Mouse (Mus musculus) midbrain, embryonic 16.5 days (tissue): ENCODE data around the gene Gjb5. TPM values are rescaled to one million over a fixed set of nuclear protein-coding genes. Genes with fewer than 3 reads are reported as not detected.

ENCODE experiments used
- ATAC-seq: fragments of 200-750 bp; cut with Nextera tagmentation; 2 replicates; pipeline ENCODE4 v1.8.0; 2017; ENCODE audit warnings: moderate TSS enrichment
- H3K27ac ChIP-seq: fragments of 300-500 bp; sonication (generic); 2 replicates; pipeline ENCODE4 v1.5.1; 2014; ENCODE audit warnings: mild to moderate bottlenecking, low read length, mixed read lengths
- H3K27me3 ChIP-seq: fragments of 300-500 bp; sonication (generic); 2 replicates; pipeline ENCODE4 v1.6.1; 2014; ENCODE audit warnings: low read depth, low read length, mixed read lengths; ENCODE audit not compliant: control insufficient read depth, insufficient read depth
- H3K36me3 ChIP-seq: fragments of 300-500 bp; sonication (generic); 2 replicates; pipeline ENCODE4 v1.6.1; 2014; ENCODE audit warnings: mild to moderate bottlenecking, low read length, moderate library complexity, mixed read lengths; ENCODE audit not compliant: control insufficient read depth, insufficient read depth
- H3K4me1 ChIP-seq: fragments of 300-500 bp; sonication (generic); 2 replicates; pipeline ENCODE4 v1.6.1; 2014; ENCODE audit warnings: mild to moderate bottlenecking, low read length, mixed read lengths; ENCODE audit not compliant: control insufficient read depth, insufficient read depth
- H3K4me2 ChIP-seq: fragments of 300-500 bp; sonication (generic); 2 replicates; pipeline ENCODE4 v1.6.1; 2014; ENCODE audit warnings: mild to moderate bottlenecking, low read length, mixed read lengths
- H3K4me3 ChIP-seq: fragments of 300-500 bp; sonication (generic); 2 replicates; pipeline ENCODE4 v1.5.1; 2014; ENCODE audit warnings: low read depth, mild to moderate bottlenecking, low read length, moderate library complexity, mixed read lengths
- H3K9ac ChIP-seq: fragments of 300-500 bp; sonication (generic); 2 replicates; pipeline ENCODE4 v1.6.1; 2014; ENCODE audit warnings: low read depth, low read length, mixed read lengths
- H3K9me3 ChIP-seq: fragments of 300-500 bp; sonication (generic); replicated peaks from 2 replicates; pipeline ENCODE4 v1.6.1; 2014; ENCODE audit warnings: mild to moderate bottlenecking, low read length, mixed read lengths; ENCODE audit not compliant: control insufficient read depth, poor library complexity, severe bottlenecking
- WGBS: fragments of 180-500 bp; shearing (Covaris S2); extraction: QIAGEN DNeasy Blood & Tissue Kit; methylation state at CpG from one replicate; pipeline ENCODE4 v1.1.7; 2014; 5-methylcytosine and 5-hydroxymethylcytosine counted together
- polyA plus RNA-seq: library from polyadenylated mRNA; unstranded; fragments of >200 nt; fragmentation: Nextera tagmentation; extraction: Ambion mirVana; gene quantifications from 2 replicates; pipeline ENCODE4 v1.2.1, GENCODE M21; 2015

Gene Gjb5
- polyA plus RNA-seq, 1 experiment from 2014 or later: 0.18 TPM

DNA sequence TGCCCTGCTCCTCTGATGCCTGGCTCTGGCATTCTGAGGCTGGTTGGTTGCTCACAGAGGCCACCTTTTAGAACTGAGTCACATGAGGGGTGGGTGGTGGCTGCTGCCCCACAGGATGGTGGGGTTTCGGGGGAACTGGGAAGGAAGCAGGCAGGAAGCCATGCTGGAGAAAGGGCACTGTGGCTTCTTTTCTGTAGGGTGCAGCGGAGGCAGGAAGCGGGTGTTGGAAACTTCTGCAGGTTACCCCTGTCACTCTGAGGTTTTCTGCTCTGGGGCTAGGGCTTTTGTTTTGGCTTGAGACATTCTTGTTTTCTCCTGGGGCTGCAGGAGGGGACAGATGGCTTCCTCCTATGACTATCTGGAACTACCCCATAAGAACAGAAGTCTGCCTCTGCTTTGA lies 4.5 kb upstream of the Gjb5 start:
- Histone ChIP-seq H3K27me3 (no peaks in the 10 kb centered on the region), H3K9me3 (no peaks in the 10 kb centered on the region), H3K27ac (no peak overlapping the region), H3K9ac (no peak overlapping the region), H3K36me3 (no peaks in the 10 kb centered on the region), H3K4me3 (no peak overlapping the region), H3K4me1 (peaks cover 7% of the 10 kb centered on the region; the same call in 1 of the 2 replicates), H3K4me2 (no peak overlapping the region)
- WGBS: 86% methylated on average over 3 of the region's 3 CpGs
- no peak for ATAC-seq

DNA sequence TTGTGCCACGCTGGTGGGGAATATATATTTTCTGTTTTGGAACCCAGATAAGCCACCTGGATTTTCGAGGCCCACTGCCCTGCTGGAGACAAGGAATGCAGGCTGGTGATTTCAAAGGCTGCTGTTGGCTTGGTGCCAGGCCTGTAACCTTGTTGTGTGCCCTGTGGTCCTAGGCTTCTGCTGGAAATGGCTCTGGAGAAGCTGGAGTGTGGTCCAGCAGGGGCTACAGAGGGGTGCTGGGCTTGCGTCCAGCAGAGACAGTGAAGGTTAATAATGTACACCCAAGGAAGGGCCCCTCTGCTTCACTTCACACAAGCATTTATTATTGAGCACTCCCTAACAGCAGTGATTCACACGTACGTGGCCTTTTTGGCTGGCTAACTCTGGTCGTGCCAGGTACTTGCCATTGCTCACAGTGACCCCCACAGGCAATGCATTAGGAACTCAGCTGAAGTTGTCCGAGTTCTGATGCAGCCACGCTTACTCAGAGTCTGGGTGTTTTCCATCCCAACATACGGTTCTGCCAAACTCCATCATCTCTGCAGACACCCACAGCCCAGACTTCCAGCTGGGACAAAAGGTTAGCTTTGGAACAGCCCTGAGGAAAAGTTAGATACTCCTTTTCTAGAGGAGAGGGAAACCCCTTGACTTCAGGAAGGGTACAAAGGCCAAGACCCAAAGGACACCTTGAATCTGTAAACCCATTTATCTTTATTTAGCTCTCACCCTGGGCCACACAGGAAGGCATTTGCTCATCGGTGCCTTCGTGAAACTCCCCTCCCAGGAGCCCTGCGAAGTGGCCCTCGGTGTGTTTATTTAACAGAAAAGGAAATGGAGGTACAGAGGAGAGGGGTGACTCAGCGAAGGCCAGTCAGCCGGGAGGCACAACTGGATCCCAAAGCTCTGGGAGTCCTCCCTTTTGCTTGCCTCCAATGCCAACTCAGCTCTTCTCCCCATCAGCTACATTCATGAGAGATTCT lies 3.2 kb downstream of the Gjb5 start:
- Histone ChIP-seq H3K4me3 (no peak overlapping the region), H3K27me3 (no peaks in the 10 kb centered on the region), H3K4me2 (no peak overlapping the region), H3K27ac (no peak overlapping the region), H3K4me1 (no peaks in the 10 kb centered on the region), H3K9me3 (no peaks in the 10 kb centered on the region), H3K36me3 (no peaks in the 10 kb centered on the region), H3K9ac (no peak overlapping the region)
- no peak for ATAC-seq
- 81% methylated on average over 15 of the region's 15 CpGs for WGBS

DNA sequence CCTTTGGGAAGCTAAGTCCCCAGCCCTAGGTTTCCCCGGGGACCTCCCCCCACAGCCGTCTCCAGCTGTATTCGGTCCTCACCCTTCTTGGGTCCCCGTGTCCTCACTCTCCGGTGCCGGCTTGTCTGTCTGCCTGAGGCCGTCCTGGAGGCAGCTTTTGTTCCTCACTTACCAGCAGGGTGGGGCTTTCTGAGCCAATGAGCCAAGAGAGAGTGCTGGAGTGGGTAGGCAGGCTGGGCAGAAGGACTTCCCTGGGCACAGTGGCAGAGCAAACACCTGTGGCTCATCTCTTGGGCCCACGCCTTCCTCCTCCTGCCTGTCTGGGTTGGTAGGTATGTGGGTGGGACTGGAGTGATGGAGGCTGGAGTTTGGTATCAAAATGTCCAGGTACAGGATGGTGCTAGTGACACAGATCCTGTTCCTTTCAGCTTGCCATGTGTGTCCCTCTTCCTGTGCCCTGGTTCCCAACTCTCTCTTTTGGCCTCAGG lies 4.0 kb downstream of the Gjb5 start, which contains the start of gene Gjb4:
TSS of gene Gjb4 (minus strand) at position 131 of the 488 bp plus-strand sequence.
- H3K4me2 ChIP-seq: no peak within 1 kb of the TSS
- H3K4me1 ChIP-seq: no peaks in the 10 kb centered on the region
- ATAC-seq: no peak
- H3K9me3 ChIP-seq: no peaks in the 10 kb centered on the region
- no peak within 1 kb of the TSS for H3K4me3 ChIP-seq
- WGBS: 37% methylated on average over 8 of the region's 8 CpGs
- no peak within 1 kb of the TSS for H3K27ac ChIP-seq
- H3K27me3 ChIP-seq: no peaks in the 10 kb centered on the region
- H3K9ac ChIP-seq: no peak within 1 kb of the TSS
- H3K36me3 ChIP-seq: no peaks in the 10 kb centered on the region

DNA sequence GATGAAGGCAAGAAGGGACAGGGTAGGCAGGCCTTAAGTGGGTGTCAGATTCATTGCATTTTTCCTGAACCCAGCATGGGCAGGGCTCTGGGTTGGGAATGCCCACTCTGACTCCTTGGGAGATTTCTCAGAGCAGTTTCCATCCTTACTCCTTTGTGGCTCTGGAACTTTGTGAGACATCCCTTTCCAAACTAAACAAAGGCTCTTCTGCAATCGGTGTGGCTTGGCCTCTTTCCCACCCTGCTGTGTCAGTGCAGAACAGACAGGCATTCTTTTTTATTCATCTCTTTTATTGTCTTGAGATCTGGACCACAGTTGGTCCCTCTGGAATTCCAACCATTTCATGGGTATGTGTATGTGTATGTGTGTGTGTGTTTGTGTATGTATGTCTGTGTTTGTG lies 5.4 kb downstream of the Gjb5 start:
- H3K9me3 ChIP-seq: no peaks in the 10 kb centered on the region
- no peaks in the 10 kb centered on the region for H3K4me1 ChIP-seq
- WGBS: 4% methylated on average over 1 of the region's 1 CpGs
- H3K4me3 ChIP-seq: no peak overlapping the region
- no peaks in the 10 kb centered on the region for H3K36me3 ChIP-seq
- no peaks in the 10 kb centered on the region for H3K27me3 ChIP-seq
- no peak overlapping the region for H3K4me2 ChIP-seq
- no peak for ATAC-seq
- H3K27ac ChIP-seq: no peak overlapping the region
- no peak overlapping the region for H3K9ac ChIP-seq

DNA sequence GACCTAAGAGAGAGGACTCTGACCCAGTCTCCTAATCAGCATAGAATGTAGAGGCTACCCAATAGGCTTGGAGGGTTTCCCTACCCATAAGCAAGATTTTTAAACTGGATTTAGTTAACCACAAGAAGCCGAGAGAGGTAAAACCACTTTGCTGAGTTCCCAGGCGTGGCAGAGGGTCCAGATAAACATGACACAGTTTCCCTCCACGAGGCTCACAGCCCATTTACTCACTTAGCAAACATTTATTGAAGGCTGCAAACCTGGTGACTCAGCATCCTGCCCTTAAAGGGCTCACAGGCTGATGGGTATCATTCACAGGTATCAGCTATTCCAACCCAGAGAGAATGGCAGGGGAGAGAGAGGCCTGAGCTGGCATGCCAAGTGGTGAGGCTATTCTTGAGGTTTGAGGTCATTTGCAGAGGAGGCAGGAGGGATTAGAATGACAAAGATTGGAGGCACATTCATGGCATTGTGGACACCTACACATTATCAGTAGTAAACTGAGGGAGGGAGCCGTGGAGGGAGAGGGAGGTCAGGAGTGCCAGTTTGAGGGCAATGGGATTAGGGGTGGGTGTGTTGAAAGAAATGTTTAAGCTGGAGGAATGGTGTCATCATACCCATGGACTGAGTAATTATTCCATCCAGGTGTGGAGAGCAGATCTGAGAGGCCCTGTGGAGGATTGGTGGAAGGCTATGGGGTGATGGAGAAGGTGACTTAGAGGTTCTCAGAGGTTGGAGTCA lies 8.3 kb downstream of the Gjb5 start:
- H3K4me1 ChIP-seq: no peaks in the 10 kb centered on the region
- H3K4me2 ChIP-seq: no peak overlapping the region
- no peaks in the 10 kb centered on the region for H3K9me3 ChIP-seq
- H3K4me3 ChIP-seq: no peak overlapping the region
- H3K9ac ChIP-seq: no peak overlapping the region
- no peaks in the 10 kb centered on the region for H3K36me3 ChIP-seq
- WGBS: 60% methylated on average over 4 of the region's 4 CpGs
- H3K27ac ChIP-seq: no peak overlapping the region
- H3K27me3 ChIP-seq: no peaks in the 10 kb centered on the region
- ATAC-seq: no peak

DNA sequence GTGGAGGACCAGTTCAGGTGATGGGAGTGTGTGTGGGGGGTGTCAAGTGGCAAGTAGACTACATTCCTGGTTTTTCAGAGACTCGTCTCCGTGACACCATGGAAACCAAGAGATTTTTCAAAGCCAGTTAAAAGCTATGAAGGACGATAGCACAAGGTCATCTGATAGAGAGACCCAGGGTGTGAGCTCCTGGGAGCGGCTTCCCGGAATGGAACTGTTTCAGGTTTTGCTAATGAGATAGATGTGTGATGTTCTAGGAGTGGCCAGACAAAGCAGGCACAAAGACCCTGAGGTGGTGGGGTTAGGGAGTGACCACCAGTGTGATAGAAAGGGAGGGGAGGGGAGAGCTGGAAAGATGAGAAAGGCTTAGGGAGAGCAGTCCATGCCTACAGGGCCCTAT lies 13.0 kb downstream of the Gjb5 start:
- Histone ChIP-seq H3K4me1 (no peaks in the 10 kb centered on the region), H3K27ac (no peak overlapping the region), H3K4me3 (no peak overlapping the region), H3K27me3 (no peaks in the 10 kb centered on the region), H3K4me2 (no peak overlapping the region), H3K9ac (no peak overlapping the region), H3K36me3 (no peaks in the 10 kb centered on the region), H3K9me3 (no peaks in the 10 kb centered on the region)
- no peak for ATAC-seq
- WGBS: 77% methylated on average over 5 of the region's 5 CpGs

DNA sequence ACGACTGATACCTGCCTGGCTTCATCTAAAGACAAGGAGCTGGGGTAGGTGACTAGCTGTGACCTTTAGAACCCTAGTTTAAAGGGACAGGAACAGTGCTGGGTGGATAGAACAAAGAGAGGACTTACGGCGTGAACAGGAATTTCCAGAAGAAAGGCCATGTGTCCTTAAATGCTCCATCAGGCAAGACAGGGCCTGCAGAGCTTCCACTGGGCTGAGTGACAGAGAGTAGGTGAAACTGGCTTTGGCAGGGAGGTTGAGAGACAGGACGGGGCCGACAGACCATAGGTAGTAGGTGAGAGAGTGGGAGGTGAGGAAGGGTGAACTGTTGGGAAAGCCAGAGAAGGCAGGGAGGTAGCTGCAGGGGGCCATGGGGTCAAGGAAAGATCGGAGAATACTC lies 16.6 kb downstream of the Gjb5 start:
- Histone ChIP-seq H3K9me3 (no peaks in the 10 kb centered on the region), H3K4me2 (no peak overlapping the region), H3K27me3 (no peaks in the 10 kb centered on the region), H3K4me3 (no peak overlapping the region), H3K9ac (no peak overlapping the region), H3K4me1 (no peaks in the 10 kb centered on the region), H3K27ac (no peak overlapping the region), H3K36me3 (no peaks in the 10 kb centered on the region)
- ATAC-seq: no peak
- WGBS: 63% methylated on average over 6 of the region's 6 CpGs

DNA sequence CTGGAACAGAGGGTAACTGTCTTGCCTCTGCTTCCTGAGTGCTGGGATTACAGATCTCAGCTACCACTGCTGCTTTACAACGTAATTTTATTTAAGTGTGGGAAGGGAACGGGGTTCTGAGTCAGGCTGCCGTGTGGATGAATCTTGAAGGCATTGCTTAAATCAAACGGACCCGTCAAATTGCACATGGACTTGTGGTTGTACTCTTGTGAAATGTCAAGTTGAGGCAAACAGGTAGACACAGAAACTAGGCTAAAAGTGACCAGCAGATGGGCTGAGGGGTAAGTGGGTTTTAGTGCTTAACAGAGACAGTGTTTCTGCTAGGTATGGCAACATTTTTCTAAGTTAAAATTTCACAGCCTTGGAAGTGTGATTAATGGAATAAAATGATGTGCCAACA lies 20.3 kb downstream of the Gjb5 start:
- ATAC-seq: no peak
- H3K4me1 ChIP-seq: no peaks in the 10 kb centered on the region
- H3K4me3 ChIP-seq: no peak overlapping the region
- H3K9me3 ChIP-seq: no peaks in the 10 kb centered on the region
- no peak overlapping the region for H3K9ac ChIP-seq
- H3K27ac ChIP-seq: no peak overlapping the region
- H3K4me2 ChIP-seq: no peak overlapping the region
- H3K27me3 ChIP-seq: no peaks in the 10 kb centered on the region
- H3K36me3 ChIP-seq: no peaks in the 10 kb centered on the region
- 92% methylated on average over 5 of the region's 5 CpGs for WGBS
